Mouse (Mus musculus): ENCODE data around the gene Vps8. TPM values are rescaled to one million over a fixed set of nuclear protein-coding genes. Genes with fewer than 3 reads are reported as not detected.

The Vps8 gene
- polyA plus RNA-seq, 1 experiment from 2014 or later: 15.1 TPM

DNA sequence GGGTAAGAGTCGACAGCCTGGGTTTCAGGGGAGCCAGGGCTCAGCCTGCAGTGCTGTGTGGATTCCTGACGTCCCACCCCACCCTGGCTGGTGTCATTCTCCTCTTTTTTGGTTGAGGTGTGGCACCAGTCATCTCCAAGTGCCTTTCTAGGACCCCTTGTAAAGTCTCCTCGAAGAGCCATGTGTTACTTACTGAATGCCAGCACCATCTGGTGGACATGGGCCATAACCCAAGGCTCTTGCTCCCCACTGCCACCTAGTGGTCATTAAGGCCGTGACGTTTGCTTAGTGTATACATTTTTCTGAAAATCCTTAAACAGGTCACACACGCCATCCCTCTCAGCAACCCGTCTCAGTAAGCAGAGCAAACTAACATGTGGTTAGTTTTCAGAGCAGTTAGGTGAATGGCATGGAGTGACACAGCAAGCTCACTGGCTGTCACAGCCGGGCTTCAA lies 10.3 kb upstream of the Vps8 start:
- no peak overlapping the region for H3K4me2 ChIP-seq (ENCODE audit: low read depth, severe bottlenecking)
- no peak overlapping the region for H3K4me3 ChIP-seq (ENCODE audit: low read depth, low read length)
- no peak overlapping the region for H3K27ac ChIP-seq (replicated peaks; ENCODE audit: low read depth, low read length)
- no peaks in the 10 kb centered on the region for H3K9me3 ChIP-seq (ENCODE audit: control insufficient read depth, low read length)
- no peaks in the 10 kb centered on the region for H3K36me3 ChIP-seq (ENCODE audit: control insufficient read depth, insufficient read depth, low read length)
- ATAC-seq (ENCODE audit: insufficient number of reproducible peaks, low FRiP score, low TSS enrichment, low read depth) (0 out of 2 replicates have a peak, but pooled peaks have one; percentile 68), DNase-seq (ENCODE audit: low spot score) (peak; percentile 88)
- H3K9ac ChIP-seq (ENCODE audit: low read length): no peak overlapping the region
- WGBS: 21% methylated on average over 8 of the region's 8 CpGs
- no peaks in the 10 kb centered on the region for H3K4me1 ChIP-seq (ENCODE audit: control insufficient read depth, insufficient read depth, low read length)
- no peaks in the 10 kb centered on the region for H3K27me3 ChIP-seq (ENCODE audit: control insufficient read depth, insufficient read depth, low read length)

DNA sequence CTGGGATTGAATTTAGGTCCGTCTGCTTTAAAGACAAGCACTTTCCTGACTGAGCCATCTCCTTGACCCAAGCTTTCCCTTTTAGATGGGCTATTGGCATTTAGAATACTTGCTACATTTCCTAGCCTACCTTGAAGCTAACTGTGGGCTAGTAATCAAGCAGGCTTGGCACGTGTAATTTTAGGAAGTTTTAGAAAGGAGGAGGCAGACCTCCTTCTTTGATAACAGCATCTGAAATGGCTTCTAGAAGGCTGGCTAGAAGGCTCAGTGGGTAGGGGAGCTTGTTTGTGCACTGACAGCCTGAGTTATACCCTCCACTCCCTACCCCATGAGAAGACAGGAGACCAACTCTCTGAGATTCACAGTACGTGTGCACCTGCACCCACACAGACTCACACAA lies 9.1 kb upstream of the Vps8 start:
- DNase-seq (ENCODE audit: low spot score) (no peak), ATAC-seq (ENCODE audit: insufficient number of reproducible peaks, low FRiP score, low TSS enrichment, low read depth) (no peak)
- Histone ChIP-seq H3K27ac (replicated peaks; ENCODE audit: low read depth, low read length) (no peak overlapping the region), H3K4me3 (ENCODE audit: low read depth, low read length) (no peak overlapping the region), H3K4me2 (ENCODE audit: low read depth, severe bottlenecking) (no peak overlapping the region), H3K9ac (ENCODE audit: low read length) (no peak overlapping the region), H3K36me3 (ENCODE audit: control insufficient read depth, insufficient read depth, low read length) (no peaks in the 10 kb centered on the region), H3K9me3 (ENCODE audit: control insufficient read depth, low read length) (no peaks in the 10 kb centered on the region), H3K4me1 (ENCODE audit: control insufficient read depth, insufficient read depth, low read length) (no peaks in the 10 kb centered on the region), H3K27me3 (ENCODE audit: control insufficient read depth, insufficient read depth, low read length) (no peaks in the 10 kb centered on the region)
- WGBS: 78% methylated on average over 3 of the region's 3 CpGs

DNA sequence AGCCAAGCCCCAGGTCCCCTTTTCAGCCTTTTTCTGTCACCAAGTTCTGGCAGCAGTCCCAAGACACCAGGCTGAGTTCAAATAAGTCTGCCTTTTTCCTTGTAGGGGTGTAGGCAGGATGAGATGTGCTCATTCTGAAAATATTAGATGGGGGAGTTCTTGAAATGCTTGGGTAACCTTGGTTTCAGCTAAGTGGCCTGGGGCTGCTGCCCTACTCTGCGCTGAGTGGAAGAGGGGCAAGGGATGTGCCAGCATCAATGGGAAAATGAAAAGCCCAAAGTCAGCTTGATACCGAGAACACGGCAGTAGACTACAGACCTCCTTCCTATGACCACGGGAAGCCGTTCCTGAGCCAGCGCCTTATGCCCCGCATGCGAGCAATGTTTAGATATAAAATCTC lies 7.8 kb upstream of the Vps8 start:
- Histone ChIP-seq H3K27ac (replicated peaks; ENCODE audit: low read depth, low read length) (no peak overlapping the region), H3K4me3 (ENCODE audit: low read depth, low read length) (no peak overlapping the region), H3K4me1 (ENCODE audit: control insufficient read depth, insufficient read depth, low read length) (no peaks in the 10 kb centered on the region), H3K36me3 (ENCODE audit: control insufficient read depth, insufficient read depth, low read length) (no peaks in the 10 kb centered on the region), H3K9ac (ENCODE audit: low read length) (no peak overlapping the region), H3K4me2 (ENCODE audit: low read depth, severe bottlenecking) (no peak overlapping the region), H3K9me3 (ENCODE audit: control insufficient read depth, low read length) (no peaks in the 10 kb centered on the region), H3K27me3 (ENCODE audit: control insufficient read depth, insufficient read depth, low read length) (no peaks in the 10 kb centered on the region)
- WGBS: 93% methylated on average over 8 of the region's 8 CpGs
- no peak for DNase-seq (ENCODE audit: low spot score)
- ATAC-seq (ENCODE audit: insufficient number of reproducible peaks, low FRiP score, low TSS enrichment, low read depth): no peak

DNA sequence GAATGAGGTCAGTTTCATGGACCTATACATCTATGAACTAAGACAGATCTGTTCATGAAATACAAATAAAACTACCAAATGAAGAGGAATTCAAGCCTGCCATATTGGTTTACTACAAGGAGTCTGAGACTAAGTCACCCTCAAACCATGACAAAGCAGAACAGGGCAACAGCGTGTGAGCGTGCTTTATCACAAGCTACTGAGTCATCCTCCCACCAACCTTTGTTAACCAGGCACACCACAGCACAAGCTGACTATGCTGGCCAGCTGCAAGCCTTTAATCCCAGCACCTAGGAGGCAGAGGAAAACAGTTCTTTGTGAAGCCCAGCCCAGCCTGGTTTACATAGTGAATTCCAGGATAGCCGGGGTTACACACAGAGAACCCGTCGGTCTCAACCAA lies 4.9 kb upstream of the Vps8 start:
- DNase-seq (ENCODE audit: low spot score) (no peak), ATAC-seq (ENCODE audit: insufficient number of reproducible peaks, low FRiP score, low TSS enrichment, low read depth) (no peak)
- WGBS: 61% methylated on average over 5 of the region's 5 CpGs

DNA sequence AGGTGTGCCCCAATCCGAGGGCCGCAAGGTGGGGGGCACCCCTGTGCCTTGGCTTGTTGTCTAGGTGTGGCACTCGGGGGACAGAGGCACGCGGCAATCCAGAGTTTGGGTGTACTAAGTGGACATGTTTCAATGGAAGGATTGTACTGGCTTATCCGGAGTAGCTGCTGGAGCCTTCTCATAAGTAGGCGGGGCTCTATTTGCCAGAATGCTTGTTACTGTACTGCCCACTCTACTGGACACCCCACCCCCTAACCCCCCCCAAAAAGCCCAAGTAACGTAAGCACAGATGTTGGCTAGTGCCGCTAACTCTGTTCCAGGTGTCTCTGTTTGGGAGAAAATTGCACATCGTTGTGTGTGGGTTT lies 610 bp downstream of the Vps8 start:
- Histone ChIP-seq H3K4me1 (ENCODE audit: control insufficient read depth, insufficient read depth, low read length) (0 out of 2 replicates have a peak, but pooled peaks cover 2% of the 10 kb centered on the region), H3K27me3 (ENCODE audit: control insufficient read depth, insufficient read depth, low read length) (no peaks in the 10 kb centered on the region), H3K27ac (replicated peaks; ENCODE audit: low read depth, low read length) (peak overlapping the region; percentile 88), H3K4me2 (ENCODE audit: low read depth, severe bottlenecking) (peak overlapping the region; percentile 81), H3K4me3 (ENCODE audit: low read depth, low read length) (peak overlapping the region; percentile 78), H3K9me3 (ENCODE audit: control insufficient read depth, low read length) (no peaks in the 10 kb centered on the region), H3K36me3 (ENCODE audit: control insufficient read depth, insufficient read depth, low read length) (no peaks in the 10 kb centered on the region), H3K9ac (ENCODE audit: low read length) (peak overlapping the region; percentile 79)
- ATAC-seq (ENCODE audit: insufficient number of reproducible peaks, low FRiP score, low TSS enrichment, low read depth) (peak; percentile 82), DNase-seq (ENCODE audit: low spot score) (no peak)
- WGBS: 2% methylated on average over 10 of the region's 10 CpGs

More for the DNA sequence above, 4.9 kb upstream of the Vps8 start:
- Histone ChIP-seq H3K4me1 (ENCODE audit: control insufficient read depth, insufficient read depth, low read length) (0 out of 2 replicates have a peak, but pooled peaks cover 2% of the 10 kb centered on the region), H3K9ac (ENCODE audit: low read length) (no peak overlapping the region), H3K9me3 (ENCODE audit: control insufficient read depth, low read length) (no peaks in the 10 kb centered on the region), H3K4me3 (ENCODE audit: low read depth, low read length) (no peak overlapping the region), H3K27me3 (ENCODE audit: control insufficient read depth, insufficient read depth, low read length) (no peaks in the 10 kb centered on the region), H3K36me3 (ENCODE audit: control insufficient read depth, insufficient read depth, low read length) (no peaks in the 10 kb centered on the region), H3K4me2 (ENCODE audit: low read depth, severe bottlenecking) (no peak overlapping the region), H3K27ac (replicated peaks; ENCODE audit: low read depth, low read length) (no peak overlapping the region)

DNA sequence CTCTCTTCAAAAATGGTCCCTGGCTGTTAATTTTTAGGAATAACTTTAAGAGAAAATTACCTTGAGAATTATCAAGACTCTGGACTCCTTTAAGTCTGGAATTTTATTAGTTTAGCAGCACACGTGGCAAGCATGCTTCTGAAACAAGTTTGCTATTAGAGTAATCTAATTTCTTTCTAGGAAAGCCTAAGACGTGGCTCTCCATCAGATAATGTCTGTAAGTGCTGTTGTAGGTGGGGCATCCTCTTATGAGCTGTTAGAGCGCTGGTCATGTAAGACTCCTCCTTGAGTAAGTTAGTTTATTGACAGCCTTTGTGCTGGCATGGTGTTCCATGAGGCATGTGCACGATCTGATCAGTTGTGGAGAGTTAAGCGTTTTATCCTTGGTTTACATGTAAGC lies 5.2 kb downstream of the Vps8 start:
- H3K9ac ChIP-seq (ENCODE audit: low read length): no peak overlapping the region
- no peak overlapping the region for H3K4me3 ChIP-seq (ENCODE audit: low read depth, low read length)
- no peak for ATAC-seq (ENCODE audit: insufficient number of reproducible peaks, low FRiP score, low TSS enrichment, low read depth)
- whole genome bisulfite sequencing: 73% methylated on average over 5 of the region's 5 CpGs
- no peaks in the 10 kb centered on the region for H3K9me3 ChIP-seq (ENCODE audit: control insufficient read depth, low read length)
- no peak overlapping the region for H3K27ac ChIP-seq (replicated peaks; ENCODE audit: low read depth, low read length)
- DNase-seq (ENCODE audit: low spot score): no peak
- H3K36me3 ChIP-seq (ENCODE audit: control insufficient read depth, insufficient read depth, low read length): no peaks in the 10 kb centered on the region
- H3K27me3 ChIP-seq (ENCODE audit: control insufficient read depth, insufficient read depth, low read length): no peaks in the 10 kb centered on the region
- no peak overlapping the region for H3K4me2 ChIP-seq (ENCODE audit: low read depth, severe bottlenecking)
- no peaks in the 10 kb centered on the region for H3K4me1 ChIP-seq (ENCODE audit: control insufficient read depth, insufficient read depth, low read length)

DNA sequence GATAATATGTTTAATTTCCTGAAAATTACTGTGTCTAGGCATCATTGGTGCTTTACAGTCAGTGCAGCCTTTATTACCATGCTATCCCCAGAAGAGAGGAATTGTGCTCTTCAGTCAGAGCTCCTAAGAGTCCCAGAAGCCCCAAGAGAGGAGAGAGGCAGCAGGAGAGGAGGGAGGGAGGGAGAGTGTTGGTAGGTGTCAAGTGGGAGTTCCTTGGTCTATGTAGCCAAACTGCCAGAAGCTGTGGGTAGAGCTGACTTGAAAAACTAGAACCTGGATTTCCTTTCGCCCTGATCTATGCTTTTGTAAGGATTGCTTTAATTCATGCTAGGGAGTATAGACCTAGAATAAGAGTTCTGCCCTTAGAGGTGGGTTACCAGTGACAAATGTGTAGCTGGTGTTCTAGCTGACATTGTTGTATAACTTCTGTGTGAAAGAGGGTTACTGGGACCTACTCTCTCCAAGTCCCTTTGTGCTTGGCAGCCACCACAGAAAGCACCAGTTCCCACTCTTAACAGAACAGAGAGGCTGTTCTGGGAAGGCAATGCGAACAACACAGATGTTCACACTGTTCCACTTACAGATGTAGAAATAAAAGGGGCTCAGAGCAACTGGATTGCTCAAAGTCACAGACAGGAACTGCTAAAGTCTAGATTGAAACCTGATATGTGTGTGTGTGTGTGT lies 7.6 kb downstream of the Vps8 start:
- no peak for ATAC-seq (ENCODE audit: insufficient number of reproducible peaks, low FRiP score, low TSS enrichment, low read depth)
- Histone ChIP-seq H3K9me3 (ENCODE audit: control insufficient read depth, low read length) (no peaks in the 10 kb centered on the region), H3K4me1 (ENCODE audit: control insufficient read depth, insufficient read depth, low read length) (no peaks in the 10 kb centered on the region), H3K27me3 (ENCODE audit: control insufficient read depth, insufficient read depth, low read length) (no peaks in the 10 kb centered on the region), H3K27ac (replicated peaks; ENCODE audit: low read depth, low read length) (no peak overlapping the region), H3K36me3 (ENCODE audit: control insufficient read depth, insufficient read depth, low read length) (no peaks in the 10 kb centered on the region), H3K4me3 (ENCODE audit: low read depth, low read length) (no peak overlapping the region), H3K4me2 (ENCODE audit: low read depth, severe bottlenecking) (no peak overlapping the region), H3K9ac (ENCODE audit: low read length) (no peak overlapping the region)
- DNase-seq (ENCODE audit: low spot score): no peak
- WGBS: 87% methylated on average over 2 of the region's 2 CpGs

DNA sequence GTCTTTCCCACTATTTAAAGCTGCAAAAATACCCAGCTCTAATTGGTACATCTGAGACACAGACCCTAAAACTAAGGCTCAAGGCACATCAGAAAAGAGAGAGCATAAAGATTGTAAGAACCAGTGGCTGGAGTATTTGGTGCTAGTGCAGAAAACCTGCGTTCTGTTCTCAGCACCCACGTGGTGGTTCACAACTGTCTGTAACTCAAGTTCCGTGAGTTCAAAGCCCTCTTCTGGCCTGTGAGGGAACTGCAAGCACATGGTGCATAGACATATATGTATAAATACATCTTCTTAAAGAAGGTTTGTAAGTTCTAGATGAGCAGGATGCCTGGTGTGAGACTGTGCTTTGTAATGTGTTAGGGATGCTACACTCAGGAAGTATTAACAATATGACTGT lies 8.7 kb downstream of the Vps8 start:
- H3K36me3 ChIP-seq (ENCODE audit: control insufficient read depth, insufficient read depth, low read length): no peaks in the 10 kb centered on the region
- no peak overlapping the region for H3K4me3 ChIP-seq (ENCODE audit: low read depth, low read length)
- H3K27me3 ChIP-seq (ENCODE audit: control insufficient read depth, insufficient read depth, low read length): no peaks in the 10 kb centered on the region
- H3K9ac ChIP-seq (ENCODE audit: low read length): no peak overlapping the region
- no peak for DNase-seq (ENCODE audit: low spot score)
- H3K4me1 ChIP-seq (ENCODE audit: control insufficient read depth, insufficient read depth, low read length): no peaks in the 10 kb centered on the region
- H3K4me2 ChIP-seq (ENCODE audit: low read depth, severe bottlenecking): no peak overlapping the region
- no peak overlapping the region for H3K27ac ChIP-seq (replicated peaks; ENCODE audit: low read depth, low read length)
- 87% methylated on average over 3 of the region's 3 CpGs for WGBS
- H3K9me3 ChIP-seq (ENCODE audit: control insufficient read depth, low read length): no peaks in the 10 kb centered on the region
- ATAC-seq (ENCODE audit: insufficient number of reproducible peaks, low FRiP score, low TSS enrichment, low read depth): no peak

DNA sequence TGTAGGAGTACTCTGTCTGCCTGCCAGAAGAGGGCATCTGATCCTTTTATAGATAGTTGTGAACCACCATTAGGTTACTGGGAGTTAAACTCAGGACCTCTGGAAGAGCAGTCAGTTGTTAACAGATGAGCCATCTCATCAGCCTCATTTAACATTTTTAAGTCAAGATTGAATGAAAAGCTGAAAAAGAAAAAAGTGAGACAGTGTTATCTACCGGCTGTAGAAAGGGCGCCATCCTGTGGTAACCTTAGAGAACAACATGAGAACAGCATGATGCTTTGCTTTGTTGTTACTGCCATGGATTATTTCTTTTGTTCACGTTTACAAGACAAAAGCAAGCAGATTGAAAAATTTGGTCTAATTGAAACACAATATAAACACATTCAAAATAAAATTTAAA lies 10.6 kb downstream of the Vps8 start:
- ATAC-seq (ENCODE audit: insufficient number of reproducible peaks, low FRiP score, low TSS enrichment, low read depth): no peak
- Histone ChIP-seq H3K4me2 (ENCODE audit: low read depth, severe bottlenecking) (no peak overlapping the region), H3K4me1 (ENCODE audit: control insufficient read depth, insufficient read depth, low read length) (no peaks in the 10 kb centered on the region), H3K27me3 (ENCODE audit: control insufficient read depth, insufficient read depth, low read length) (no peaks in the 10 kb centered on the region), H3K9me3 (ENCODE audit: control insufficient read depth, low read length) (no peaks in the 10 kb centered on the region), H3K27ac (replicated peaks; ENCODE audit: low read depth, low read length) (no peak overlapping the region), H3K4me3 (ENCODE audit: low read depth, low read length) (no peak overlapping the region), H3K36me3 (ENCODE audit: control insufficient read depth, insufficient read depth, low read length) (no peaks in the 10 kb centered on the region), H3K9ac (ENCODE audit: low read length) (no peak overlapping the region)
- 34% methylated on average over 3 of the region's 3 CpGs for WGBS
- no peak for DNase-seq (ENCODE audit: low spot score)
